Mouse (Mus musculus) E14TG2a.4 (cell line): ENCODE data around the gene Hpcal1.

Experiments
- H3K27me3 ChIP-seq: 2 replicates; pipeline ENCODE4 v1.6.1; 2014; ENCODE audit warnings: low read length, control low read depth; ENCODE audit not compliant: insufficient read depth
- H3K36me3 ChIP-seq: 2 replicates; pipeline ENCODE4 v1.6.1; 2014; ENCODE audit warnings: low read length, control low read depth; ENCODE audit not compliant: insufficient read depth
- H3K4me1 ChIP-seq: replicated peaks from 2 replicates; pipeline ENCODE4 v1.6.1; 2014; ENCODE audit warnings: low read depth, low read length, control low read depth
- H3K4me3 ChIP-seq: replicated peaks from 2 replicates; pipeline ENCODE4 v1.5.1; 2014; ENCODE audit warnings: mild to moderate bottlenecking, low read length
- H3K9me3 ChIP-seq: 2 replicates; pipeline ENCODE4 v1.6.1; 2014; ENCODE audit warnings: low read length, control low read depth
- CTCF ChIP-seq: conservative IDR thresholded peaks from 2 replicates; pipeline ENCODE4 v1.5.1; 2014; ENCODE audit warnings: low read length
- NANOG ChIP-seq: IDR thresholded peaks from 2 replicates; pipeline ENCODE4 v1.6.1; 2014; ENCODE audit warnings: borderline replicate concordance, low read length, mixed read lengths
- POU5F1 ChIP-seq: IDR thresholded peaks from 2 replicates; pipeline ENCODE4 v1.6.1; 2014; ENCODE audit warnings: low read length, borderline replicate concordance

The Hpcal1 gene

GRCm38 (mm10) chr12:17690564-17691281, at the start of gene Hpcal1:
TSS of gene Hpcal1 (plus strand) at chr12:17690856.
- Histone ChIP-seq H3K4me1 (peaks cover 44% of the 10 kb centered on the region), H3K4me3 (peak within 1 kb of the TSS; percentile 94), H3K36me3 (no peaks in the 10 kb centered on the region), H3K9me3 (no peaks in the 10 kb centered on the region), H3K27me3 (peaks cover 55% of the 10 kb centered on the region)
- TF ChIP-seq POU5F1 (no peak), NANOG (no peak), CTCF (no peak)

DNA sequence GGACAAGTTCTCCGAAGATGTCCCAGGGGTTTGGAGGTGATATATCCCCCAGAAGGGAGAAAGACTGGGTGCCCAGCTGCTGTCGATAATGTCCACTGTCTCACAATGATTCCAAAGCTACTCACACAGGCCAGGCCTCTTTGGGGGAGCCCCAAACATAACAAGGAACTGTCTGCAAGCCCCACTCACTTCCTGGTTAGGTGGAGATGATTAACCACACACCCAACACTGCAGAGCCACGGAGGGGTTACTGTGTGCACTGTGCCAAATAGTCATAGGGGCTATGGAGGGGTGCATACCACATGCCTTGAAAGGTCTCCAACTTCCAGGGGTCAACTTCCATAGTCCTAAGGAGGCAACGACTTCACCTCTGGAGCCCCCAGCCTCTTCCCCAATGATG, 49.4 kb upstream of the Hpcal1 start:
- Histone ChIP-seq H3K4me1 (no peaks in the 10 kb centered on the region), H3K27me3 (0 out of 2 replicates have a peak, but pooled peaks cover 2% of the 10 kb centered on the region), H3K9me3 (no peaks in the 10 kb centered on the region), H3K4me3 (no peak overlapping the region), H3K36me3 (no peaks in the 10 kb centered on the region)
- TF ChIP-seq NANOG (no peak), POU5F1 (no peak), CTCF (no peak)

GRCm38 (mm10) chr12:17644385-17645222, 46.1 kb upstream of the Hpcal1 start:
- TF ChIP-seq POU5F1 (no peak), CTCF (no peak), NANOG (no peak)
- no peaks in the 10 kb centered on the region for H3K9me3 ChIP-seq
- no peaks in the 10 kb centered on the region for H3K36me3 ChIP-seq
- no peak overlapping the region for H3K4me3 ChIP-seq
- H3K27me3 ChIP-seq, result peaks cover 5% of the 10 kb centered on the region; the same call in 1 of the 2 replicates
- H3K4me1 ChIP-seq, result no peaks in the 10 kb centered on the region

GRCm38 (mm10) chr12:17646457-17646856, 44.2 kb upstream of the Hpcal1 start:
- Histone ChIP-seq H3K27me3 (peaks cover 5% of the 10 kb centered on the region; the same call in 1 of the 2 replicates), H3K4me1 (no peaks in the 10 kb centered on the region), H3K36me3 (no peaks in the 10 kb centered on the region), H3K9me3 (no peaks in the 10 kb centered on the region), H3K4me3 (no peak overlapping the region)
- no peak for TF ChIP-seq NANOG
- TF ChIP-seq CTCF, result no peak
- no peak for TF ChIP-seq POU5F1

GRCm38 (mm10) chr12:17651223-17652095, 39.2 kb upstream of the Hpcal1 start:
- no peak for TF ChIP-seq NANOG
- Histone ChIP-seq H3K4me3 (no peak overlapping the region), H3K27me3 (peaks cover under 1% of the 10 kb centered on the region; the same call in 1 of the 2 replicates), H3K36me3 (no peaks in the 10 kb centered on the region), H3K9me3 (peaks cover 12% of the 10 kb centered on the region), H3K4me1 (no peaks in the 10 kb centered on the region)

DNA sequence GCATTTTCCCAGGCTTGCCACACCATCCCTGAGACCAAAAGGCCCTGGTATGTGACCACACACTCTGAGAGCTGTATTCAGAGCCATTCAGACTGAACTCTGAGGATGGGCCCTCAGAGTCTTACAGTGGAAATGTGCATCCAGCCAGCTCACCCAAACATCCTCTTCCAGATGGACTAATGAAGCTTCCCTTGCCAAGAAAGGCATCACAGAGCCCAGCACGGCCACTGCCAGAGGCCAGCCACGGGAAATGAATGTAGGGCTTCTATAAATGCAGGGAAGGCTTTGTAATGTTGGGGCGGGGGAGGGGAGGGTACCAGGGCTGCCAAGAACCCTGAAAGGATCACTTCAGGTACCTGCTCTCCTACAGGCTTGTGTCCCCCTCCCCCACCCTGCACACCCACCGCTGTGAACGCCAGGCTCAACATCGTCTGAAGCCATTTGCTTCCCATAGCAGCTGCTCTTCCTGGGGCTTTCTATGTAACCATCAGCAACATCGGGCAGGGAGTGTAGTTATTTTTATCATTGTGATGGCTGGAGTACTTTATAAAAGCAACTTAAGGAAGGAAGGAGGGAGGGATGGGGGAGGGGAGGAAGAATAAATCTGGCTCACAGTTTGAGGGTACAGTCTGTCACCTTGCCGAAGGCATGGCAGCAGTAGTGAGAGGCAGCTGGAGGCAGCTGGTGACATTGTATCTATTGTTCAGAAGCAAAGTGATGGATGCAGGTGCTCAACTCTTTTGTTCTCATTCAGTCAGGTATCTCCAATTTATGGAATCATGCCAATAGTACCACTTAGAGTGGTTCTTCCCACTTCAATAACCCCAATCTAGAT, 38.2 kb upstream of the Hpcal1 start:
- no peaks in the 10 kb centered on the region for H3K36me3 ChIP-seq
- H3K9me3 ChIP-seq, result peaks cover 22% of the 10 kb centered on the region
- no peaks in the 10 kb centered on the region; the same call in 1 of the 2 replicates for H3K27me3 ChIP-seq
- no peaks in the 10 kb centered on the region for H3K4me1 ChIP-seq
- TF ChIP-seq CTCF (no peak), NANOG (no peak), POU5F1 (no peak)
- no peak overlapping the region for H3K4me3 ChIP-seq

DNA sequence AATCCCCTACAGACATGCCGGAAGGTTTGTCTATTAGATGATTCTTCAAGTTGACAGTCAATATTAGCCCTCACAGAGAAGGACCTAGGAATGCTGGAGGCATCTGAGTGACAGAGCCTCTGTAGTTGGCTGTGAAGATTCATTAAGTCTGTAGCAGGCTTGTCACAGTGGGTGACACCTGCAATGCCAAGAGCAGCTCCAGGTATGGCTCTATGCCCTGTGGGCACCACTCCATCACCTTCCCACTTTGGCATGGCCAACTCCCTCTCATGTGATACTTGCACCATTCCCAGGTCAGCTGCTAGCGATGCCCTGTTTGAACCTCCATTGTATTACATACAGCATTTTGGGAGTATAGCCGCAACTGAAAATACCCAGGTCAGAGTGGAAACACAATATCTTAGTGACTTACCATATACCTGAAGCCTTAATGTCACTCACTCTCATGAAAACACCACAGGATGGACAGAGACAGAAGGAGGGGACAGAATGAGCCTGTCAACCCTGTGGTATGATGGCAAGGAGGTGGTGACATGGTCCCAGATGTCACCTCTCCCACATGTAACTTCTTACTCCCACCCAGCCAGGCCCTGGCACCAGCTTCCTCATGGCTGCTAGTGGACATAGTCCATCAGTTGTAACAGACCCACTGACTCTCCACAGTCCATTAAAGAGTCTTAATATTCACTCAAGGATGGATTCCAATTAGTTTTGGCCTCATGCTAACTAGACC, 37.4 kb upstream of the Hpcal1 start:
- no peaks in the 10 kb centered on the region for H3K36me3 ChIP-seq
- no peaks in the 10 kb centered on the region for H3K4me1 ChIP-seq
- peaks cover 26% of the 10 kb centered on the region for H3K9me3 ChIP-seq
- H3K27me3 ChIP-seq, result no peaks in the 10 kb centered on the region; the same call in 1 of the 2 replicates
- TF ChIP-seq NANOG, result no peak
- no peak for TF ChIP-seq CTCF
- TF ChIP-seq POU5F1, result no peak
- H3K4me3 ChIP-seq, result no peak overlapping the region
